Mouse (Mus musculus) lung, postnatal 0 days (tissue): ENCODE measurements around the gene Mettl14.

Experiments
- CTCF ChIP-seq: IDR thresholded peaks from 2 replicates; pipeline ENCODE4 v1.5.1; 2016; ENCODE audit warnings: antibody characterized with exemption, mild to moderate bottlenecking
- EP300 ChIP-seq: IDR thresholded peaks from 2 replicates; pipeline ENCODE4 v1.6.1; 2016; ENCODE audit warnings: antibody characterized with exemption, mild to moderate bottlenecking, control low read depth

DNA sequence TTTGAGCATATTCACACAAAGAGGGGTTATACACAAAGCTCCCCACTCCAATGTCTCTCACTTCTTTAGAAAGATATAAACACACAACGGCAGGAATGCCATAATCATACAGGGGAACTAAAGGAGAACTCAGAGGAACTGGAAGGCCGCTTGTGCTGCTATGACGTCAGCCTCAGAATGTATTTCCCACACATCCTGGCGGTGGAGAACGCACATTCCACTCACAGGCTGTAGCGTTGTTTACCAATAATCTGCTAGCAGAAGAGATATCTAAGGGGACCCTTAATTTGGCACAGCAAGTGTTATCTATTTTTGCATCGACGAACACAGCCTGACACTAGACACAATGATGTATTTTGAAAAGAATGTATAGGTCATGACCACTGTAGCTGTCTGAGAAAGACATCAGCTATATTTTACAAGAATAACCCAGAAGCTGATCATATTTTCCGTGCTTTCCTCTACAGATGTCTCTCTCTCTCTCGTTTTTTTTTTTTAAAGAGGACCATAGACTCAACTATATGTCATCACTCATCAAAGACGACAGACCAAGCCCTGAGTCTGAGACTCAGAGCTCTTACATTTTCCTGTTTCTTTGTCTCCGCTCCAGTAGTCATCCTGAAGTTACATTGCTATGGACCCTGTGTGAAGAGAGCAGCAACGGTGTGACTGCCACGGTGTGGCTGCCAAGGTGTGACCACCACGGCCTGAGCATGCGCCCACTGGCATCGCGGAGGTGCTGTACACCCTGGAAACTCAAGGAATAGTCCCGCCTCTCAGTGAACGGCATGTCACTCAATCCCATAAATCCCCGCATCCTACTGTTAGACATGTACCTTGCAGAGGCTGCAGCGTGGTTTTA is 43.9 kb upstream of the Mettl14 start:
- TF ChIP-seq EP300 = no peak
- TF ChIP-seq CTCF = 0 out of 2 replicates have a peak, but pooled peaks have one; percentile 31
